Mouse (Mus musculus) heart, embryonic 10.5 days (tissue): ENCODE measurements around the gene P3h4. TPM values are rescaled to one million over a fixed set of nuclear protein-coding genes. Genes with fewer than 3 reads are reported as not detected.
"Not testable (repeated sequence)": the region's sequence is repeated elsewhere in the genome, so short reads cannot be mapped to it uniquely, and the experiment has no call there.

Source experiments
- DNase-seq: peaks from one replicate; pipeline ENCODE4 v3.0.0-alpha.2; 2017; ENCODE audit warnings: low spot score
- H3K27ac ChIP-seq: fragments of 300-500 bp; sonication (generic); 2 replicates; pipeline ENCODE4 v1.5.1; 2016; ENCODE audit warnings: mild to moderate bottlenecking
- H3K27me3 ChIP-seq: fragments of 300-500 bp; sonication (generic); 2 replicates; pipeline ENCODE4 v1.6.1; 2016; ENCODE audit warnings: mild to moderate bottlenecking; ENCODE audit not compliant: poor library complexity, insufficient read depth, severe bottlenecking
- H3K36me3 ChIP-seq: fragments of 300-500 bp; sonication (generic); 2 replicates; pipeline ENCODE4 v1.6.1; 2016; ENCODE audit warnings: mild to moderate bottlenecking, moderate library complexity
- H3K4me1 ChIP-seq: fragments of 300-500 bp; sonication (generic); 2 replicates; pipeline ENCODE4 v1.6.1; 2016; ENCODE audit warnings: mild to moderate bottlenecking
- H3K4me3 ChIP-seq: fragments of 300-500 bp; sonication (generic); 2 replicates; pipeline ENCODE4 v1.5.1; 2016; ENCODE audit warnings: mild to moderate bottlenecking, moderate library complexity
- H3K9me3 ChIP-seq: fragments of 300-500 bp; sonication (generic); 2 replicates; pipeline ENCODE4 v1.6.1; 2016; ENCODE audit warnings: mild to moderate bottlenecking, moderate library complexity
- WGBS: fragments of 180-500 bp; shearing (Covaris S2); methylation state at CpG from one replicate; pipeline ENCODE4 v1.1.7; 2016; 5-methylcytosine and 5-hydroxymethylcytosine counted together
- microRNA-seq: library from miRNA; unstranded; fragments of <30 nt; microRNA quantifications from one replicate; pipeline ENCODE4, GENCODE M21; 2017
- polyA plus RNA-seq: library from polyadenylated mRNA; unstranded; fragments of >200 nt; fragmentation: Nextera tagmentation; extraction: Ambion mirVana; gene quantifications from 2 replicates; pipeline ENCODE4 v1.2.1, GENCODE M21; 2016

Gene P3h4
- polyA plus RNA-seq, 1 experiment from 2014 or later, result 81.8 TPM

DNA sequence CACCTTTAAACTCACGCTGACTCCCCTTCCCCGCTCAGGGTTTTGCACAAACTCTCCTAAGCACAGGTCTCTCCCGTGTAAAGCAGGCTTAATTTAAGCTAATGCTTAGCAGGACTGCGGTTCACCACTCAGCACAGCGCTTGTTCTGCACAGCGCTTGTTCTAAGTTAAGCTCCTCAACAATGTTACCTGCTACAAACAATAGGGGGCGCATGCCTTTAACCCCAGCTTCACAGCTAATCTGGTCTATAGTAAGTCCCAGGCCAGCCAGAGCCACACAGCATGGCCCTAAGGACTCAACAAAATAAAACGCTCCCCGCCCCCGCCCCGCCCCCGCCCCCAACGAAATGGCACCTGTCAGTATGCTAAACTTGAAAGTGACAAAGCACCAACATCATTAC lies 53.6 kb downstream of the P3h4 start:
- not testable (repeated sequence) for DNase-seq, H3K9me3 ChIP-seq, H3K36me3 ChIP-seq, H3K27ac ChIP-seq, H3K4me1 ChIP-seq, H3K4me3 ChIP-seq
- H3K27me3 ChIP-seq, result peaks cover 56% of the 10 kb centered on the region
- no CpG with 5 or more reads among the region's 13 CpGs for WGBS

GRCm38 (mm10) chr11:100360175-100360574 lies 54.5 kb downstream of the P3h4 start:
- H3K36me3 ChIP-seq, result no peaks in the 10 kb centered on the region
- H3K27me3 ChIP-seq, result peaks cover 64% of the 10 kb centered on the region
- peaks cover 16% of the 10 kb centered on the region for H3K4me1 ChIP-seq
- 78% methylated on average over 6 of the region's 6 CpGs for WGBS
- H3K9me3 ChIP-seq, result no peaks in the 10 kb centered on the region
- no peak overlapping the region for H3K27ac ChIP-seq
- no peak for DNase-seq
- no peak overlapping the region for H3K4me3 ChIP-seq

Small RNA genes within 50 kb of the gene (microRNA-seq; reads per million reads assigned to microRNA genes)
- gene Gm27374, result not detected

Other genes with a start within 250 kb of the P3h4 start
- not detected in 2 replicates for gene Krt9, start 221.6 kb downstream of the P3h4 start, polyA plus RNA-seq
- gene Krt14, start 207.3 kb downstream of the P3h4 start, polyA plus RNA-seq, result 0.70 and 1.5 TPM in 2 replicates
- not detected in 2 replicates for gene Krt16, start 165.9 kb downstream of the P3h4 start, polyA plus RNA-seq
- gene Krt17, start 153.8 kb downstream of the P3h4 start, polyA plus RNA-seq, result 0.17 and 0.19 TPM in 2 replicates
- not detected in 2 replicates for gene Krt42, start 145.0 kb downstream of the P3h4 start, polyA plus RNA-seq
- 1,444 and 1,503 TPM in 2 replicates for gene Eif1, start 95.0 kb downstream of the P3h4 start, polyA plus RNA-seq
- not detected in 2 replicates for gene Gast, start 80.4 kb downstream of the P3h4 start, polyA plus RNA-seq
- gene Hap1, start 58.7 kb downstream of the P3h4 start, polyA plus RNA-seq, result 5.1 and 8.4 TPM in 2 replicates
- 91.3 and 112 TPM in 2 replicates for gene Jup, start 17.1 kb downstream of the P3h4 start, polyA plus RNA-seq
- 107 and 123 TPM in 2 replicates for gene Fkbp10, start 861 bp upstream of the P3h4 start, polyA plus RNA-seq
- gene Nt5c3b, start 27.0 kb upstream of the P3h4 start, polyA plus RNA-seq, result 124 and 128 TPM in 2 replicates
- 0.71 and 0.90 TPM in 2 replicates for gene Klhl10, start 27.1 kb upstream of the P3h4 start, polyA plus RNA-seq
- 6.7 and 9.7 TPM in 2 replicates for gene Klhl11, start 57.9 kb upstream of the P3h4 start, polyA plus RNA-seq
- 127 and 139 TPM in 2 replicates for gene Acly, start 113.2 kb upstream of the P3h4 start, polyA plus RNA-seq
- 0.59 and 0.75 TPM in 2 replicates for gene Ttc25, start 130.8 kb upstream of the P3h4 start, polyA plus RNA-seq
- 16.3 and 20.0 TPM in 2 replicates for gene Cnp, start 160.1 kb upstream of the P3h4 start, polyA plus RNA-seq
- 67.4 and 67.9 TPM in 2 replicates for gene Nkiras2, start 204.4 kb upstream of the P3h4 start, polyA plus RNA-seq
- gene Dnajc7, start 205.3 kb upstream of the P3h4 start, polyA plus RNA-seq, result 194 and 211 TPM in 2 replicates